ENCODE assay signal across 8 mouse cellular contexts in the genomic region with DNA sequence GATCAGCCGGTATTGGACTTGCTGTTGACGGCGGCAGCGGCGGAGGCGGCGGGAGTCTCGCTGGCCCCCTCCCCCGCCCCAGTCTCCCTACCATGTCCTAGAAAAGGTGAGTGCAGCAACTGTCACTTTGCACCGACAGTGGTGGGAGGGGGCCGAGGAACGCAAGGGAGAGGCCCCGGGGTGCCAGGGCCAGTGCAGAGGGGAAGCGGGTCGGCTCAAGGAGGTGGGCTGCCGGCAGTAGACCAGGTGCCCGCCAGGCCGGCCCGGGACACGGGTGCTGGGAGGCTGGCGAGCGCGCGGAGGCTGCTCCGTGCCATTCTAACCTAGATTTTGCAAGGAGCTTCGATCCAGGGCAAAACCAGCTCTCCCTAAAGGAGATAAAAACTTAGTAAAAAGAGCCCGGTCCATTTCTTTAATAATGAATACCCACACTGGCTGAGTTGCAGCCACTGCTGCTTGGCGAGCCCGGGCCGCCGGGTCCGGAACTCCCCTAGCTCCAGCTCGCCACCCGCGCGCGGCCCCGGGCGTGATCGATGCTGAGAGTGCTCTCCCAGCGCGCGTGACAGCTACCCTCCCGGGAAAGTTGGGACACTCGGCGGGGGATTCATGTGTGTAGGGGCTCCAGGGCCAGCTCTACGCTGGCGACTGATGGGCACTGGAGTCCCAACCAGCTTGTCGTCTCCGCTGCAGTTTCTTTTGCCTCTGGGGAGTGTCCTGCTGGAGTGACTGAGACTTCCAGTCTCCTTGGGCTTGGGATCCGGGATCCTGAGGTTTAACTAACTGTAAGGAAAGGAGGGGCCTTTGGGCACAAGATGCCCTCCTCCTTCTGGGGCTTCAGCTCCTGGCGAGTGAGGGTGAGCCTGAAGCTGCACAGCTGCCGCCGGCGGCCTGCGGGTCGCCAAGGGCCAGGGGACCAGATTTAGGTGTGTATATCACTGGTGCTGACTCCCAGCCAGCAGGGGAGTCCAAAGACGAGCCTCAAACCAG. TPM values are rescaled to one million over a fixed set of nuclear protein-coding genes. Genes with fewer than 3 reads are reported as not detected.
DNase-seq lines count a peak whose midpoint lies in the region; ATAC-seq and TF ChIP-seq lines count a peak whose summit lies in the region.

No protein-coding gene starts in this region.

- no peak overlapping the region for H3K27ac ChIP-seq in thymus, adult 2 months (ENCODE audit: control insufficient read depth, insufficient read depth, low read length)
- H3K27ac ChIP-seq in embryonic facial prominence, embryonic 12.5 days: no peak overlapping the region
- 0 out of 2 replicates have a peak overlapping the region, but pooled peaks have one; percentile 73 for H3K27ac ChIP-seq in heart, embryonic 10.5 days
- no peak overlapping the region for H3K27ac ChIP-seq in limb, embryonic 14.5 days (replicated peaks; ENCODE audit: low read depth, low read length)
- H3K27ac ChIP-seq in neural tube, embryonic 11.5 days (ENCODE audit: low read depth, low read length): no peak overlapping the region

- no peak for TF ChIP-seq POLR2A in thymus, adult 2 months (IDR thresholded peaks at IDR 0.05; ENCODE audit: control insufficient read depth, extremely low read depth, insufficient read depth, low read length, poor library complexity)
- no peak for TF ChIP-seq POLR2A in limb, embryonic 14.5 days (IDR thresholded peaks at IDR 0.05; ENCODE audit: borderline replicate concordance, extremely low read depth, insufficient read depth, insufficient read length)

- no peak for TF ChIP-seq CTCF in thymus, adult 2 months (IDR thresholded peaks at IDR 0.05; ENCODE audit: borderline replicate concordance, control insufficient read depth, extremely low read depth, insufficient read depth, low read length, poor library complexity)

- H3K4me3 ChIP-seq in thymus, adult 2 months (ENCODE audit: control insufficient read depth, insufficient read depth, low read length): peak overlapping the region; percentile 41; the same call in 1 of the 2 replicates
- peak overlapping the region; percentile 68 for H3K4me3 ChIP-seq in embryonic facial prominence, embryonic 12.5 days
- H3K4me3 ChIP-seq in heart, embryonic 10.5 days: peak overlapping the region; percentile 77
- peak overlapping the region; percentile 63 for H3K4me3 ChIP-seq in limb, embryonic 14.5 days (replicated peaks; ENCODE audit: low read length)
- peak overlapping the region; percentile 50 for H3K4me3 ChIP-seq in neural tube, embryonic 11.5 days (ENCODE audit: low read depth, low read length)

- H3K9me3 ChIP-seq in embryonic facial prominence, embryonic 12.5 days: no peaks in the 10 kb centered on the region
- no peaks in the 10 kb centered on the region for H3K9me3 ChIP-seq in heart, embryonic 10.5 days
- no peaks in the 10 kb centered on the region for H3K9me3 ChIP-seq in limb, embryonic 14.5 days (ENCODE audit: control insufficient read depth, low read length)
- H3K9me3 ChIP-seq in neural tube, embryonic 11.5 days (ENCODE audit: control insufficient read depth, low read length): no peaks in the 10 kb centered on the region

- DNase-seq in thymus, adult 2 months: no peak
- DNase-seq in thymus, postnatal 25 days: no peak
- DNase-seq in heart, embryonic 10.5 days (ENCODE audit: low spot score): no peak
- peak; percentile 60 for DNase-seq in kidney, adult 9 months
- peak; percentile 20 for DNase-seq in limb, embryonic 14.5 days (ENCODE audit: low spot score)
- peak; percentile 51 for DNase-seq in neural tube, embryonic 11.5 days (ENCODE audit: low spot score)
- DNase-seq in urinary bladder, postnatal 14 days (ENCODE audit: low spot score): peak; percentile 51

- H3K4me2 ChIP-seq in embryonic facial prominence, embryonic 12.5 days (replicated peaks): peak overlapping the region; percentile 99
- peak overlapping the region; percentile 99 for H3K4me2 ChIP-seq in limb, embryonic 14.5 days (replicated peaks; ENCODE audit: low read depth, low read length, severe bottlenecking)
- peak overlapping the region; percentile 99 for H3K4me2 ChIP-seq in neural tube, embryonic 11.5 days (ENCODE audit: low read depth)

- H3K36me3 ChIP-seq in thymus, adult 2 months (ENCODE audit: control insufficient read depth, insufficient read depth, low read length): no peaks in the 10 kb centered on the region
- H3K36me3 ChIP-seq in embryonic facial prominence, embryonic 12.5 days: no peaks in the 10 kb centered on the region
- no peaks in the 10 kb centered on the region for H3K36me3 ChIP-seq in heart, embryonic 10.5 days
- no peaks in the 10 kb centered on the region for H3K36me3 ChIP-seq in limb, embryonic 14.5 days (ENCODE audit: control insufficient read depth, insufficient read depth, low read length)
- no peaks in the 10 kb centered on the region for H3K36me3 ChIP-seq in neural tube, embryonic 11.5 days (ENCODE audit: control insufficient read depth, insufficient read depth, low read length)

- peak overlapping the region; percentile 47 for H3K9ac ChIP-seq in embryonic facial prominence, embryonic 12.5 days
- H3K9ac ChIP-seq in limb, embryonic 14.5 days (ENCODE audit: low read depth, low read length, severe bottlenecking): peak overlapping the region; percentile 57
- H3K9ac ChIP-seq in neural tube, embryonic 11.5 days (ENCODE audit: low read length): peak overlapping the region; percentile 45; the same call in 1 of the 2 replicates

- peaks cover 16% of the 10 kb centered on the region; the same call in 1 of the 2 replicates for H3K27me3 ChIP-seq in thymus, adult 2 months (ENCODE audit: control insufficient read depth, insufficient read depth, low read length)
- H3K27me3 ChIP-seq in embryonic facial prominence, embryonic 12.5 days: peaks cover 55% of the 10 kb centered on the region
- H3K27me3 ChIP-seq in heart, embryonic 10.5 days (ENCODE audit: insufficient read depth, poor library complexity, severe bottlenecking): peaks cover 53% of the 10 kb centered on the region
- H3K27me3 ChIP-seq in limb, embryonic 14.5 days (ENCODE audit: control insufficient read depth, insufficient read depth, low read length): peaks cover 53% of the 10 kb centered on the region
- peaks cover 30% of the 10 kb centered on the region for H3K27me3 ChIP-seq in neural tube, embryonic 11.5 days (ENCODE audit: control insufficient read depth, insufficient read depth, low read length)

- H3K4me1 ChIP-seq in thymus, adult 2 months (replicated peaks; ENCODE audit: control insufficient read depth, insufficient read depth, low read length): peaks cover 3% of the 10 kb centered on the region
- peaks cover 20% of the 10 kb centered on the region; the same call in 1 of the 2 replicates for H3K4me1 ChIP-seq in embryonic facial prominence, embryonic 12.5 days
- peaks cover 22% of the 10 kb centered on the region for H3K4me1 ChIP-seq in heart, embryonic 10.5 days
- no peaks in the 10 kb centered on the region for H3K4me1 ChIP-seq in limb, embryonic 14.5 days (ENCODE audit: control insufficient read depth, insufficient read depth, low read length)
- H3K4me1 ChIP-seq in neural tube, embryonic 11.5 days (ENCODE audit: control insufficient read depth, insufficient read depth, low read length): peaks cover 8% of the 10 kb centered on the region

- ATAC-seq in embryonic facial prominence, embryonic 12.5 days (ENCODE audit: insufficient number of reproducible peaks, insufficient read depth, low FRiP score, low TSS enrichment): no peak
- ATAC-seq in limb, embryonic 14.5 days (ENCODE audit: low FRiP score, low read depth): no peak
- no peak for ATAC-seq in neural tube, embryonic 11.5 days (ENCODE audit: insufficient read depth, low FRiP score, low TSS enrichment)

- WGBS in thymus, adult 2 months: 2% methylated on average over 58 of the region's 58 CpGs
- WGBS in embryonic facial prominence, embryonic 12.5 days: under 1% methylated on average over 58 of the region's 58 CpGs
- WGBS in heart, embryonic 10.5 days: under 1% methylated on average over 58 of the region's 58 CpGs
- WGBS in limb, embryonic 14.5 days: under 1% methylated on average over 50 of the region's 58 CpGs
- under 1% methylated on average over 58 of the region's 58 CpGs for WGBS in neural tube, embryonic 11.5 days

RNA-seq across cellular contexts. Expression of a gene that starts 1.2 kb away (rescaled TPM):
- 1.1 and 1.5 TPM in 2 replicates for polyA plus RNA-seq in thymus, adult 2 months (2012; rRNA removed)
- 1.2 and 1.5 TPM in 2 replicates for polyA plus RNA-seq in embryonic facial prominence, embryonic 12.5 days (2016; fragmentation: Nextera tagmentation; extraction: Ambion mirVana)
- polyA plus RNA-seq in heart, embryonic 10.5 days (2016; fragmentation: Nextera tagmentation; extraction: Ambion mirVana): 0.37 and 0.99 TPM in 2 replicates
- 2.1 and 2.5 TPM in 2 replicates for polyA plus RNA-seq in limb, embryonic 14.5 days (2012; rRNA removed)
- 6.1 and 8.3 TPM in 2 replicates for polyA plus RNA-seq in limb, embryonic 14.5 days (2014; fragmentation: Nextera tagmentation; extraction: Ambion mirVana)
- polyA plus RNA-seq in neural tube, embryonic 11.5 days (2014; fragmentation: Nextera tagmentation; extraction: Ambion mirVana): 1.2 and 1.5 TPM in 2 replicates

Comparison
In these comparisons a context has a peak if more than half of its experiments do, and no peak if none do; other contexts are left out.
1. DNase-seq: peak in kidney, adult 9 months (single experiment), limb, embryonic 14.5 days (single experiment), neural tube, embryonic 11.5 days (single experiment) and urinary bladder, postnatal 14 days (single experiment); none in thymus, adult 2 months (single experiment), thymus, postnatal 25 days (single experiment) and heart, embryonic 10.5 days (single experiment).
2. Peak in every context shown above with its lines, with median percentiles within 50 percentile points of each other: H3K4me3 ChIP-seq, H3K4me2 ChIP-seq and H3K9ac ChIP-seq.